Mouse (Mus musculus): ENCODE data around the gene Asb7. TPM values are rescaled to one million over a fixed set of nuclear protein-coding genes. Genes with fewer than 3 reads are reported as not detected.

The Asb7 gene
- total RNA-seq (2021) = 10 to 100 TPM; 19.5 to 20.6 TPM
- long read RNA-seq, experiment 1, full-length matches to known transcripts = 3 of 17 reads
- long read RNA-seq, experiment 1, partial matches to known transcripts = 1 of 17 reads
- long read RNA-seq, experiment 1, other reads (novel, unspliced or antisense) = 13 of 17 reads
- long read RNA-seq, experiment 2, full-length matches to known transcripts = 11 of 30 reads
- long read RNA-seq, experiment 2, partial matches to known transcripts = 3 of 30 reads
- long read RNA-seq, experiment 2, other reads (novel, unspliced or antisense) = 16 of 30 reads

DNA sequence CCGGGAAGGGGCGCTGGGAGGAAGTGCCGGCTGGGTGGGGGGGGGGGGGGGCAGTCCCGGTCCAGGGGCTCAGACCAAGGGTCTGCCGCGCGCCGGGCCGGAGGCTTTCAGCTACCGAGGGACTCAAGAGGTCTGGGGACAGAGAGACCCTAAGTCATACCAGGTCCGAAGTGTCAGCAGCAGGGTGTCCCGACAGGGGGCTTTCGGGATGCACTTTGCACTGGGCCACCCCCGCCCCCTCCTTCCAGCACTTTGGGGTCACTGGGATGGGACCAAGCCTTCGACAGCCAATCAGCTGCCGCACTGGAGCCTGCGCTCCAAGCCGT is at the start of gene Asb7:
Gene Asb7, minus strand, starts transcription at position 303 of the 326 bp plus-strand sequence.
- peak within 1 kb of the TSS; percentile 99 for H3K4me3 ChIP-seq
- TF ChIP-seq CTCF (conservative IDR thresholded peaks at IDR 0.05) = no peak
- DNase-seq (ENCODE audit: low spot score in 2 of 2) = no peak
- H3K27ac ChIP-seq = peak within 1 kb of the TSS; percentile 95

DNA sequence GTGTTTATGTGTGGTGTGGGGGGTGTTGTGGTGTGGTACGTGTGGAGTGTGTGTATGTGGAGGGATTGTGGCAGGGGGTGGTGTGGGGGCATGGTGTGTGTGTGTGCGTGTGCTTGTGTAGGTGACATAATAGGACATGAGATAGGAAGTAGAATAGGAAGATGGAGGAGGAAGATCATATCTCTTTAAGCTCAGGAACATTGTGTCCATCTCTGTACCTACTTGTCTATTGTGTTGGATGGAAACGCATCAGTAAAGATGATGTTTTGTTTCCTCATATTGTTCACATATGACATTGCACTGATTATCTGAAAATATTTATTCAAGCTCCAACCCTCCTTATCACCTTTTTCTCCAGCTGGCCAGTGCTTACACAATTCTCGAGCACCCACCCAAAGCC is 48.0 kb upstream of the Asb7 start:
- no peak overlapping the region for H3K27ac ChIP-seq
- DNase-seq (ENCODE audit: low spot score in 2 of 2) = no peak

DNA sequence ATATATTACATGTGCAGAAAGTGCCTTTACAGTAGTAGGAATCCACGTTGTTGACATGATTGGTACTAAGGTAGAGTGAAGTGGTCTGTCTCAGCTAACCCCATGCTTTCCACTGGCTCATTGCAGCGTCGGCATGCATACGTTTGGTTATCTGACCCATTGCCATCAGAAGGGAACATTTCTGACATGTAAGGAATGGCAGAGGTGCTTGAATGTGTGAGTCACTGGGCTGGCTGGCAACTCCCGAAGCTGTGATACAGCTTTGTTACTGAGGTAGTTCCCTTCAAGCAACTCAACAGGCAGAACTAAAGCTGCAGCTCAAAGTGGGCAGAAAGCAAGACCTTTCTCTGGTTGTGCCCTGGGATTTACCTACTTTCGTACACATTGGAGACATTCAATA is 45.6 kb upstream of the Asb7 start:
- Histone ChIP-seq H3K27ac (no peak overlapping the region), H3K4me3 (no peak overlapping the region)
- no peak for DNase-seq (ENCODE audit: low spot score in 2 of 2)
- TF ChIP-seq CTCF (conservative IDR thresholded peaks at IDR 0.05) = no peak

More for the DNA sequence above, 48.0 kb upstream of the Asb7 start:
- H3K4me3 ChIP-seq = no peak overlapping the region
- TF ChIP-seq CTCF (conservative IDR thresholded peaks at IDR 0.05) = no peak

DNA sequence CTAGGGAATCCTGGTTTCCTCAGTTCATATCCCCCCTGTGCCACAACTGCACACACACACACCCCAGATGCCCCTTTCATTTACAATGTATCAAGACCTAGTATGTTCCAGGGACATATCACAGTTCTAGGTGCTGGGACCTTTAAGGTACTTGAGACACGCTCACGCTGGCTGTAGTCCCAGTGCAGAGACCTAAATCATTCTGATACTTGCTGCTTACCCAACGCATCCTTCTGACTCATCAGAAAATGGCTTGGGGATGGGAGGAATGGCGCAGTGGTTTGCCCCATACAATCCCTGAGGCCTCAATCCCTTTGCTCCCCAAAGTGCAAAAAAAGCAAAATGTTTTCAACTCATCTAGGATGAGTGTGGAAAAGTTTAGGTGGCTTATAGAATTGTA is 45.1 kb upstream of the Asb7 start:
- no peak for DNase-seq (ENCODE audit: low spot score in 2 of 2)
- no peak for TF ChIP-seq CTCF (conservative IDR thresholded peaks at IDR 0.05)
- Histone ChIP-seq H3K27ac (no peak overlapping the region), H3K4me3 (no peak overlapping the region)

DNA sequence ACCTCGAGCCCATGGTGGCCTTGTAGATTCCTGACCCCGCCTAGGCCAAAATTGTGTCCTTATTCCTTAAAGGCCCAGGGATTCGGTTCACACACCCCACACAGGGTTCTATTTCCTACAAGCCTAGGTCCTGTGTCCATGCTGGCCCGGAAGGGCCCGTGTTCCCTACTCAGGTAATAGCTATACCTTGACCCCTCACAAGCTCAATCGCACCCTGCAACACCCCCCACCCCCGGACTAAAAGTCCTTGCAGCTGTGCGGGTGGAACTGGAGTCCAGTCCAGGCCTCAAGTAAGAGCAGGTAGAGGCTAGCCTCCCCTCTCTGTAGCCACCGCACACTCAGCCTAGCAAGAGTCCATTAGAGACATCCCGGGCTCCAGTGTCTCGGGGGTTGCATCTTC is 44.5 kb upstream of the Asb7 start:
- DNase-seq (ENCODE audit: low spot score in 2 of 2) = no peak
- no peak overlapping the region for H3K4me3 ChIP-seq
- no peak overlapping the region for H3K27ac ChIP-seq
- no peak for TF ChIP-seq CTCF (conservative IDR thresholded peaks at IDR 0.05)

DNA sequence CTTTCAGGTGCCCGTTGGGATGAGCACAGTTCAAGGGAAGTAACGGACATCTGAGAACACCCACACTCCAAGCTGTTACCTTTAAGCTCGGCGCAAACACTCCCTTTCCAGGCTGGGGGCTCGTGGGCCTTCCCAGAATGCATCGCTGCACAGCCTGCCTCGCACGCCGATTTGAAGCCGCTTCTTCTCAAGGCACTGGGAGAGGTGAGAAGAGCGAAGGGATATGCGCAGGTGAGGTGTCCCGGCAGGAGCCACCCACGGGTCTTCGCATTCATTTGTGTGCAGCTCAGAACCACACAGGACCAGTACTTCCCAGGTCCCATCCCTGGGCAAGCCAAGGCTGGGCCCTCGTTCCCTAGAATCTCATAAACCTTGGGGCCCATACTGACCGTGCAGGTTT is 44.0 kb upstream of the Asb7 start:
- no peak overlapping the region for H3K4me3 ChIP-seq
- TF ChIP-seq CTCF (conservative IDR thresholded peaks at IDR 0.05) = no peak
- H3K27ac ChIP-seq = no peak overlapping the region
- no peak for DNase-seq (ENCODE audit: low spot score in 2 of 2)

DNA sequence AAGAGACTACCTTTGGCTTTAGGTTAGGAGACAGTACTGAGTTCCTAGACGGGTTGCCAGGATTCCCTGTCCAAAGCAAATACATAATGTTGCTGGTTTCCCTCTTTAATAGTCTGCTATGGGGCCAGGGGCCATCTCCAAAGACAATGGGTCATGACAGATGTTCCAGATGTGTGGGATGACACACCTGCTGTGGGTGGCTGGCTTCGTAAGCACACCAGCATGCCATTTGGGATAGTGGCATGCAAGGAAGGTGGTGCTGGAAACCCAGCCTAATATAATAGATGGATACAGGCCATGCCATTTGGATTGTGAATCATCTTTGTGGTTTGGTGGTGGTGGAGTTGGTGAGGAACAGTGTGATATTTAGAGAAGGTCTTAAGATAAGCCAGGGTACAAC is 39.8 kb upstream of the Asb7 start:
- no peak overlapping the region for H3K27ac ChIP-seq
- TF ChIP-seq CTCF (conservative IDR thresholded peaks at IDR 0.05) = no peak
- no peak overlapping the region for H3K4me3 ChIP-seq
- DNase-seq (ENCODE audit: low spot score in 2 of 2) = no peak

DNA sequence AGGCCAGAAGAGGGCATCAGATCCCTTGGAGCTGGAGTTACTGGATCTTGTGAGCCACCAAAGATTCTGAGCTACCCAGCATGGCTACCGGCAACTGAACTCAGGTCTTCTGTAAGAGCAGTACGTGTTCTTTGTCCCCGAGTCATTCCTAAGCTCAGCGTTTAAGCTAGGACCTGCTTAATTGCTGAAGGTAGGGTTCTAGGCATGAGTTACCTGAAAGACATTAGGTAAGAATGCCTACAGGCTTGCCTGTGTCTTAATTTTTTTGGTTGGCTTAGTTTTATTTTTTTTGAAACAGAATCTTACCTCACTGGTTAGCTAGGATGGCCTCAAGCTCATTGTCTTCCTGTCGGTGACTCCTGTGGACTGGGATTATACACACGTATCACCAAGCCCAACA is 38.7 kb upstream of the Asb7 start:
- H3K4me3 ChIP-seq = no peak overlapping the region
- DNase-seq (ENCODE audit: low spot score in 2 of 2) = no peak
- H3K27ac ChIP-seq = no peak overlapping the region
- no peak for TF ChIP-seq CTCF (conservative IDR thresholded peaks at IDR 0.05)

DNA sequence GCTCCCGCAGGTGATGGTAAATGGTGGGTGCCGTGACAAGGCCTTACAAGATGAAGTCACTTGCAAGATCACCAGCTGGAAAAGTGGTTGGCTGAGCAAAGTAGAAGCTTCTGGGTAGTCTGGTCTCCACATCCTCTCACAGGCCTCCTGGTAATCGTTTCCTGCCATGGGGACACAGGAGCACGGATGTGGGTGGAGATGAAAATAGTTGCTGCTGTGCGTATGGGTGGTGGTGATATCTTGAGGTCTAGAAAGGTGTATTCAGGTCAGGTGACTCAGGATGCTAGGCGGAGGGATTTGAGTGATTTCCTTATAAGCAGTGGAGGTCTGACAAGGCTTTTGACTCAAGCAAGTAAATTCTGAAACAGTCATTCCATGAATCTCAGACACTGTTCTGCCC is 35.6 kb upstream of the Asb7 start:
- Histone ChIP-seq H3K27ac (no peak overlapping the region), H3K4me3 (no peak overlapping the region)
- DNase-seq (ENCODE audit: low spot score in 2 of 2) = no peak
- TF ChIP-seq CTCF (conservative IDR thresholded peaks at IDR 0.05) = no peak

DNA sequence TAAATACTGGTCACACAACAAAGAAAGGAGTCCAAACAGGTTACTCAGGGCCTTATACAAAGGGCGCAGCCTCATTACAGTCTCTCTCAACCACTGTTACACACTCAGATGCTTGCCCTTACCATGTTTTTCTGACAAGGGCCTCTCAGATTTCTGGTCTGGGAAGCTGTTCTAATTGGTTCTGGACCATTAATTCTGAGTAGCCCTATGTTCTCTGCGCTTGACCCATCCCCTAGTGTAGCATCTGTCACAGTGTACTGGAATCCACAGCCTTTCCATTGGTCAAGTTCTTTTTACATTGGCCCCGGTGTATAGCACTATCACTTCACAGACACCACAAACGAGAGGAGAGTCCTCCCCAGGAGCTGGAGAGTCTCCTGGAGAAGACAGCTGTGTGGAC is 35.1 kb upstream of the Asb7 start:
- no peak overlapping the region for H3K4me3 ChIP-seq
- H3K27ac ChIP-seq = no peak overlapping the region
- TF ChIP-seq CTCF (conservative IDR thresholded peaks at IDR 0.05) = no peak
- no peak for DNase-seq (ENCODE audit: low spot score in 2 of 2)

DNA sequence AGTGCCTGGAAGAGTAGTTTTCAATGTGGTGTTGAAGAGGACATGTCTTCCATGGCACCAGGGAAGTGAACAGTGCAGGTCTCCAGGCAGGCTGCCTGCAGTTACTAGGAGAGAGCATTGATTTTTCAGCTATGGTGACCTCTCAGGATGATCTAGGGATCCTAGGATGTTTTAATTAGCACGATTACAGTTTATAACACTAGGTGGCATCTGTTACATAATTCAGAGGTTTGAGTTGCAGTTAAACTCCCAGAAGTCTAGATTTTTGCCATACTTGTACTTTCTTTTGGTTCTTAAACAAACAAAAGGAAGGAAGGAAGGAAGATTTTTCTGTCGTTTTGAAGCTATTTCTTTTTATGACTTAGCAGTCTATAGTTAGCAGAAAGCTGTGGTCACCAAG is 21.8 kb upstream of the Asb7 start:
- Histone ChIP-seq H3K27ac (no peak overlapping the region), H3K4me3 (no peak overlapping the region)
- TF ChIP-seq CTCF (conservative IDR thresholded peaks at IDR 0.05) = peak; percentile 78
- DNase-seq (ENCODE audit: low spot score in 2 of 2) = no peak

DNA sequence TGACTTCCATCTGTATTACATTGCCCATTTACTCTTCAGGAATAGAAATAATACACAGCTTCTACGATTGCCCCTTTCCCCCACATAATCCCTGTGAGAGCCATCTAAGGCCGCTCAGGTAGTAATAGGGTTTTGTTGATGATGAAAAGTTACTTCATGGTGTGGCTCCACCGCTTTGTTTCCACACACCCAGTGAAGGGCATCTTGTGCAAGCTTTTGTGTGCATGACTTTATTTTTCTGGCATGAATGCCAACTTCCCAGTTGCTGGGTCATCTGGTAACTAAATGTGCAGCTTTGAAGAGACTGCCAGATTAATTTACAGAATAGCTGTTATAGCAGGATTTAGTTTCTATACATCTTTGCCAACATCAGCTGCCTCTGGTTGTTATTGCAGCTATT is 15.2 kb upstream of the Asb7 start:
- TF ChIP-seq CTCF (conservative IDR thresholded peaks at IDR 0.05) = no peak
- no peak for DNase-seq (ENCODE audit: low spot score in 2 of 2)
- Histone ChIP-seq H3K27ac (no peak overlapping the region), H3K4me3 (no peak overlapping the region)

DNA sequence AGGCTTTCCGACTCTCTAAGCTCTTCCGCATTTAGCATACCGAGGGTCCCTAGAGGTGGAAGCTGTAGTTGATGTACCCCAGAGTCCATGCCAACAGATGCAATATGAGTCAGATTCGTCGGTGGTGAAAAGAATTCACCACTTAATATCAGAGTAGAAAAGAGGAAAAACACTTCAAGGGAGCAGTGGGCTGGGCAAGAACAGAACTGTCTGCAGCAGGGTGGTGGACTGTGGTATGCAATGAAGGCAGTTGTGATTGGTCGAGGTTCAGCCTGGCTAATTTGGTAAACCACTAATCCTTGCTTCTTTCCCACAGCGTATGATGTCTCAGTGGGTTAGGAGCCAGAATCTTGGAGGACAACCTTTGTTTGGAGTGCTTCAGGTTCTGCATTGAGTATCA is 13.3 kb upstream of the Asb7 start:
- no peak for DNase-seq (ENCODE audit: low spot score in 2 of 2)
- H3K4me3 ChIP-seq = no peak overlapping the region
- TF ChIP-seq CTCF (conservative IDR thresholded peaks at IDR 0.05) = no peak
- no peak overlapping the region for H3K27ac ChIP-seq

DNA sequence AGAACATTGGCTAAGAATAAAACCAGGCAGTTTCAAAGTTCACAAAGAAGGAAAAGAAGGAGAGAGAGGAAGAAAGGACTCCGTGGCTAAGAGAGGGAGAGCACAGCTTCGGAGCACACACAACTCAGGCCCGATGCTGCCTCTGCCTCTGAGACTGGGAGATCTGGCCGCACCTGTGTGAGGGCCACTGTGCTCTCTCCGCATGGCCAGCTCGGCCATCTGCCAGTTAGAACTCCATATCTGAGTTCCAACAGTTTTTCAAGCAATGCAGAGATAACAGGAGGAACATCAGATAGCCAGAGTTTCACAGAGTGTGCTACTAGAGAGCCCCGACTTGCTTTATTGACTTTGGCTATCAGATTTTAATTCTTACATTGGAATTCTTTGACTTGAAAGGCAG is 5.1 kb upstream of the Asb7 start:
- Histone ChIP-seq H3K4me3 (no peak overlapping the region), H3K27ac (no peak overlapping the region)
- no peak for TF ChIP-seq CTCF (conservative IDR thresholded peaks at IDR 0.05)
- no peak for DNase-seq (ENCODE audit: low spot score in 2 of 2)

Data from layer of hippocampus, adult 2 months (tissue).